Mouse (Mus musculus) NIH3T3 (cell line): ENCODE measurements at regions not wholly inside any gene's neighbourhood (a gene's known extent, or its start where the extent isn't known, plus 50 kb on each side); places are given as distances from the start of the nearest gene placed in this dataset.
A peak's percentile ranks its signal among the peaks of the same experiment; 100 is the strongest.
"Not testable (repeated sequence)": the region's sequence is repeated elsewhere in the genome, so short reads cannot be mapped to it uniquely, and the experiment has no call there.

ENCODE experiments used
- DNase-seq: peaks from one replicate; pipeline ENCODE4 v3.0.0-alpha.2; 2012; ENCODE audit warnings: low read depth

GRCm38 (mm10) chr17:35758769-35759168 lies 54.3 kb upstream of the Ddr1 start:
- DNase-seq, result no peak

GRCm38 (mm10) chr17:35759740-35760139 lies 55.3 kb upstream of the Ddr1 start:
- no peak for DNase-seq

- no peak for DNase-seq
These were observed 58.2 kb upstream of the Ddr1 start for GRCm38 (mm10) chr17:35762614-35763013.

DNA sequence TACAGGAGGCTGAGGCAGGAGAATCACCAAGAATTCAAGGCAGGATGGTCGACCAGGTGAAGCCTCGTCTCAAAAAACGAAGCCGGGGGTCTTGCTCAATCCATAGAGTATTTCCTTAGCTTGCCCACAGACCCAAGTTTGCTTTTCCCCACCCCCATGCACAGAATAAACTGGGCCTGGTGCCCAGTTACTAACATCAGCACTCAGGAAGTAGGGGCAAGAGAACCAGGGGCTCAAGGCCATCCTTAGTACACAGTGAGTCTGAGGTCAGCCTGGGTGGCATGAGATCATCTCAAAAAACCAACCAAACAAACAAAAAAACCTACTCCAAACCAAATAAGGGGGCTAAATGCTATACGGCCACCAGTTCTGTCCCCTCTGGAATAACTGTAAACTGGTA lies 58.4 kb upstream of the Ier3 start:
- DNase-seq, result no peak

GRCm38 (mm10) chr17:35763866-35764265 lies 57.6 kb upstream of the Ier3 start:
- peak; percentile 60 for DNase-seq

- no peak for DNase-seq
These were observed 55.1 kb upstream of the Ier3 start for GRCm38 (mm10) chr17:35766406-35766805.

DNA sequence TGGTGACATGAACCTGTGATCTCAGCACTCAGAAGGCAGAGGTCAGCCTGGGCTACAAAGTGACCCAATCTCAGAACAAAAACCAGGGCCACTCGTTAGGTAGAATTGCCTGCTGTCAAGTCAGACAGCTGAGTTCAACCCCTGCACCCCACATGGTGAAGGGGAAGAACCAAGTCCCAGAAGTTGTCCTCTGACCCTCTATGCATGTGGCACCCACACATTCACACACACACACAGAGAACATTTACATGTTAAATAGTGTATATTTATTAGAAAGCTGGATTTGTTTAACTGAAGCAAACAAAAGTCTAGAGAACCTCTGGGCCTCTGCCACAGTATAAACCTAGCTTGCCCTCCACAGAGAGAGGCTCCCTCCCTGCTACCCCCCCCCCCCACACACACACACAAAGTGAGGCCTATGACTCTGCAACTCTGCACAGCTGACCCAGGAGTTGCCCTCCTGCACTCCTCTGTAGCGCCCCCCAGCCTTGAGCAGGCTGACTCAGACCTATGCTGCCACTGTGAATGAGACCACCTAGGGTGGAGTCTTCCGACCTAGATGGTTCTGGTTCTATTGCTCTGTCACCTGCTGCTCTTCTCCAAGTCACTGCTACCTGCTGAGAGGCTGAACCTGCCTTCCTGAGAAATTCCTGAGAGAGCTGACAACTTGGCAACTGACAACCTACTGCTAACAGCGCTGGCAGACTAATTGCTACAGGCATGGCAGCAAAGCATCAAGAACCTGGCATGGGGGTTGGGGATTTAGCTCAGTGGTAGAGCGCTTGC lies 52.1 kb upstream of the Ier3 start:
- no peak for DNase-seq

GRCm38 (mm10) chr17:35769961-35770276 lies 51.6 kb upstream of the Ier3 start:
- not testable (repeated sequence) for DNase-seq

DNA sequence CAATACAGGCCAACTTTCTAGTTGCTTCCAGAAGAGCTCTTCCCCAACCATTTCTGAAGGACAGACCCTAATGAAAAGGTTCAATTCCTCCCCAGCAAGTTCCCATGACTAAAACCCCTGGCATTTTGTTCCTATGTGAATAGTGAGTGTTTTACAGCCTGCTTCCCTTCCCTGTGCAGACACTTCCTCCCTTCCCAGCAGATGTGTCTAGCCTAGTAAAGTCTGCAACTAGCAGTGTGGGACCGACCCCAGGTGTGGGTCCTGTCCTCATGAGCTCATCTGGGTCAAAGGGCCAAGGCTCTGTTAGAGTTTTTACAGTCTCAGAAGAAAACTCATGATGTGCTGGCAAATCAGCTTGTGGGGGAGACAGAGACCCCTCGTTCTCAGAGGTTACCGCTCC lies 50.9 kb upstream of the Ier3 start:
- no peak for DNase-seq

DNA sequence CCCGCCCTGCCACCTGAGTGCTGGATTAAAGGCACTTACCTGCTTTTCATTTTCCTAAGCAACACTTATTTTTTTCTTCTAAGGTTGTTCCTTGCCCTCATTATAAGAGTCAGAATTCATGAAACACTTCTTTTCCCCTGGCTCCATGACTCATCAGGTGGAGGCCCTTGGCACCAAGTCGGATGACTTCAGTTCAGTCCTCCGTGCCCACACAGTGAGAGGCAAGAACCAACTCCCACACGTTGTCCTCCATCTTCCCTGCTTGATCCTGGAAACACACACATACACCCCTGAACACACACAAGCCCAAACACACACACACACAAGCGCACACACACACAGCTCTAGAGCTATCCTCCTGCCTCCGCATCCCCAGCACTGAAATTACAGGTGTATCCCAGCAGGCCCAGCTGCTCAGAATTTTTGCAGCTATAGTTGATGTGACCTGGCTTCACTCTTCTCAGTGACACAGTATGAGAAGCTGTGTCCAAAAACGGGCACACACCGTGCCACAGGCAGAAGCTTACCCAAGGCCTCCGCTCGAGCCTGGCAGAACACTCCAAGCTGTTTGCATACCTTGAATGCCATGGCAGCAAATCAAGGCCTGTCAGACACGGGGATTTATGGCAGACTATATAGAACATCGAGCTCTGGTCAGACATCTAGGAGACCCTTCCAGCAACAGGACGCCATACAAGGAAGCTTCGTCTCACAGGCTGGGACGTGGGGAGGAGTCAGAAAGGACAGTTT lies 49.7 kb upstream of the Ier3 start:
- DNase-seq, result peak; percentile 87
